Mouse (Mus musculus): ENCODE results near the gene Stxbp3. TPM values are rescaled to one million over a fixed set of nuclear protein-coding genes. Genes with fewer than 3 reads are reported as not detected.

Gene Stxbp3
- polyA plus RNA-seq, 1 experiment, result 21.5 TPM

DNA sequence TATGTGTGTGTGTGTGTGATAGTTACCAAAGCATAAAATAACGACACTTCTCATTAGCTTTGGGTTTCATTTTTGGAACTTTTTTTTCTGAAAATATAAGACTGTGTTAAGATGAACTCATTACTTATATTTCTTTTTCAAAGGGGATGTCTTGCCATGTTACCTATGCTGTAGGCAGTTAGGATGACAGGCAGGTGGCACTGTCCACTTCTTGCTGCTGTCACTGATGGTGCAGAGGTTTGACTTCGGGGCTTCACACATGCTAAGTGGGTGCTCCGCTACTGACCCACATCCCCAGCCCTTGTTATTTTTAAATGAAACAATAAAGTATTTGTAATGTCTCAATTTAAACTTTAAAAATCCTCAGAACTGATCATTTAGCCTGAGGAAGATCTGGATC is 67.5 kb downstream of the Stxbp3 start:
- Histone ChIP-seq H3K4me3 (ENCODE audit: insufficient read depth, low read depth, low read length) (no peak overlapping the region), H3K4me1 (ENCODE audit: control insufficient read depth, insufficient read depth, insufficient read length, low read length) (no peaks in the 10 kb centered on the region), H3K27ac (replicated peaks; ENCODE audit: low read depth, low read length) (no peak overlapping the region)

DNA sequence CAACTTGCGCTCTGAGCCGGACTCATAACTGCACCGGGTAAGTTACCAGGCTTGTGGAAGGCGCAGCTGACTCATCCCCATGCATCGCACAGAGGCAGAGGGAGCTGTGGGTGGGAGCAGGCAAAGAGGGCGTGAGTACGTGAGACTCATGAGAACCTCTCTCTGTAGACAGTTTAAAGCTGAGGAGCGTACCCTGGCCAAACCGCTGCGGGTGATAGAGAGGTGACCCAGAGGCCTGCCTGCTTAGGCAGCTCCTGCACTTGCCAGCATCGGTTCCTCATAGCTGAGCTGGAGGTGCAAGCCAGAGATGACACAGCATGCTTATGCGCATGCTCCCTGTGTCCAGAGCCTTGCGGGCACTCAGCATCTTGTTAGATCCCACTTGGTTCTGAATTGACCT is 68.1 kb downstream of the Stxbp3 start:
- no peak overlapping the region for H3K4me3 ChIP-seq (ENCODE audit: insufficient read depth, low read depth, low read length)
- no peaks in the 10 kb centered on the region for H3K4me1 ChIP-seq (ENCODE audit: control insufficient read depth, insufficient read depth, insufficient read length, low read length)
- no peak overlapping the region for H3K27ac ChIP-seq (replicated peaks; ENCODE audit: low read depth, low read length)

DNA sequence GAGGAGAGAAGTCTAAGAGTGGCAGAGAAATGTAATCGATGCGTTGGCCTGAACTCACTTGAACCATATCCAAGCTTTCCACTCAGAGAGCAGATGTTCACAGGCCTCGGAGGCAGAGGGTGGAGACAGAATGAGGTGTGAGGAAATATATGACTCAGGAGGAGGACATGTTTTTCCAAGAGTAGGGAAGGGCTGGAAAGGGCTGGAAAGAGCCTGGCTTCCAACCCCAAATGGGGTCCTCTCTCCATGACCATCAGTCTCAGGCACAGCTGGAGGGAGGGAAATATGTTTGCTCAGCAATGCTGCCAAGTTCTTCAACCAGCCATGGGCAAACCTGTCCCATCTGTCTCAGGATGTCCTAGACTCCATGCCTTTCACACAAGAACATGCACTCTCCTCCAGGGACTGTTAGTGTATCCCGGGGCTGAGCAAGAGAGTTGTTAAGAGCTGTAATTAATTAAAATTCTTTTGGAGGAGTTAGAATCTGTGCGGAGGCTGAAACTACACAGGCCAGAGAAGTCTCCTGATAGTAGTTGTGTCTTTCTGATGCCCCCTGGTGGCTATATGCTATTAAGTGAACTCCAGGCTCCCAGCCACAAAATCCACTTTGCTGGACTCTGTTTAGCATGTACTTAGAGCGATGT is 69.5 kb downstream of the Stxbp3 start:
- Histone ChIP-seq H3K27ac (replicated peaks; ENCODE audit: low read depth, low read length) (no peak overlapping the region), H3K4me1 (ENCODE audit: control insufficient read depth, insufficient read depth, insufficient read length, low read length) (no peaks in the 10 kb centered on the region), H3K4me3 (ENCODE audit: insufficient read depth, low read depth, low read length) (no peak overlapping the region)

DNA sequence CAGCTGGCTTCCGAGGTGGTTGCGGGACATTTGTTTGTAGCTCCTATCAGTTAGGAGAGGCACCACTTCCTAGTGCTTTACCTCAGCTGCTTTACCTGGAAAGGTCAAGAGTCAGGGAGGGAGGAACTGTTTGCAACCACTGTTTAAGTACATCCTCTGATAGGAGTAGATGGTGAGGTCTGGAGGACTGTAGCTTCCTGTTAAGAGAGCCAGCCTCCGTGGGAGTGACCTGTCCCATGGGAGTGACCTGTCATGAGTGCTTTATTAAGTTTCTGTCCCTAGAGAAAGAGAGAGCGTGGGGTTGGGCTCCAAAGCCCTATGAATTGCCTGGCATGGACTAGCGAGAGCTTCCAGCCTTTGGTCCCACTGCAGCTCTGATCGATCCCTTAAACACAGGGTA is 70.8 kb downstream of the Stxbp3 start:
- no peak overlapping the region for H3K4me3 ChIP-seq (ENCODE audit: insufficient read depth, low read depth, low read length)
- no peak overlapping the region for H3K27ac ChIP-seq (replicated peaks; ENCODE audit: low read depth, low read length)
- no peaks in the 10 kb centered on the region for H3K4me1 ChIP-seq (ENCODE audit: control insufficient read depth, insufficient read depth, insufficient read length, low read length)

DNA sequence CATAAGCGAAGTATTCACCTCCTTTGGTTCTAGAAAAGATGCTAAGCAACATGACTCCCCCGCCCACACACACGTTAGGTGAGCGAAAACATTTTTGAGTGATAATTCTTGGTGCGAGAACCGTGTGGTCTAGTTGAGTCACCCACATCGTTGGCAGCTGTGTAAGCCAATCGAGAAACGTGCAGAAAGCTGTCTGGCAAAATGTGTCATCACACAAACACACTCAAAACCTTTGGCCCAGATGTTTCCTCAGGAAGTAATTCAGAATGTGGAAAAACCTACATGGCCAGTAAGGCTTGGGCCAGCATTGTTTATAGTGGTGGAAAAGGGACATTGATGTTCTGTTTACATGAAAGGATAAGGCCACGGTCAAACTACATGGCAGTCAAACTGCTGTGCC is 72.9 kb downstream of the Stxbp3 start:
- H3K4me1 ChIP-seq (ENCODE audit: control insufficient read depth, insufficient read depth, insufficient read length, low read length), result no peaks in the 10 kb centered on the region
- H3K4me3 ChIP-seq (ENCODE audit: insufficient read depth, low read depth, low read length), result no peak overlapping the region
- no peak overlapping the region for H3K27ac ChIP-seq (replicated peaks; ENCODE audit: low read depth, low read length)

DNA sequence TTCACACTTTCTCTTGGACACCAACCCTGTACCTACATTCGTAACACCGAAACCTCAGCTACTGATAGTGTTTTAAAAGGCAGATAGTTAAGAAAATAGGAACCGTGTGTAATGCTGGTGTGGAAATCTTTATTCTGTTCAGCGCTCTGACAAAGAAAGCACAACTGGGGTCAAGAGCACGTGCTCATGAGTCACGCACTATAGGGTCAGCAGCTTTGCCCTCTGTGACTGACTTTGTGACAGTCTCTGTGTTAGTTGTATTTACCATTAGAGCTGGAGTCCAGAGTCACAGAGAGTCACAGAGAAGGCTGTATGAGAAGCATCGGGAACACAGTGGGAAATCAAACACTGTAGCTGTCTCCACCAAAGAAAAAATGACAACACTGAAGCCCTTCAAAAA is 73.4 kb downstream of the Stxbp3 start:
- Histone ChIP-seq H3K4me1 (ENCODE audit: control insufficient read depth, insufficient read depth, insufficient read length, low read length) (no peaks in the 10 kb centered on the region), H3K4me3 (ENCODE audit: insufficient read depth, low read depth, low read length) (no peak overlapping the region), H3K27ac (replicated peaks; ENCODE audit: low read depth, low read length) (no peak overlapping the region)

DNA sequence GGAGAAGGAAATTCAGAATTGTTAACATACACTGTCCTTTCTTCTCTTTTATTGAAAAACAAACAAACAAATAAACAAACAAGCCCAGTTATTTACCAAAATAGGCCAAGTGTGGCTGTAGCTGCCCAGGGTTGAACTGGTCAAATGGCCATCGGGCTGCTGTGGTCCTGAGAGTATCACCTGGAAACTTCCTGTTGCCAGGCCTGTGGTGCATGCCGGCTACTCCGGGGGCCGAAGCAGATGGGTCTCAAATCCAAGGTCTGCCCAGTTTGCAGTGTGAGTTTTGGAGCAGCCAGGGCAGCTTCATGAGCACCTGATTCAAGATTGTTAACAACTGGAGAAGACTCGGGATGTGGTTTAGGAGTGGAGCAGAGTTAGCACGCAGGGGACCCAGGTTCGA is 74.8 kb downstream of the Stxbp3 start:
- H3K4me1 ChIP-seq (ENCODE audit: control insufficient read depth, insufficient read depth, insufficient read length, low read length), result no peaks in the 10 kb centered on the region
- no peak overlapping the region for H3K27ac ChIP-seq (replicated peaks; ENCODE audit: low read depth, low read length)
- no peak overlapping the region for H3K4me3 ChIP-seq (ENCODE audit: insufficient read depth, low read depth, low read length)

DNA sequence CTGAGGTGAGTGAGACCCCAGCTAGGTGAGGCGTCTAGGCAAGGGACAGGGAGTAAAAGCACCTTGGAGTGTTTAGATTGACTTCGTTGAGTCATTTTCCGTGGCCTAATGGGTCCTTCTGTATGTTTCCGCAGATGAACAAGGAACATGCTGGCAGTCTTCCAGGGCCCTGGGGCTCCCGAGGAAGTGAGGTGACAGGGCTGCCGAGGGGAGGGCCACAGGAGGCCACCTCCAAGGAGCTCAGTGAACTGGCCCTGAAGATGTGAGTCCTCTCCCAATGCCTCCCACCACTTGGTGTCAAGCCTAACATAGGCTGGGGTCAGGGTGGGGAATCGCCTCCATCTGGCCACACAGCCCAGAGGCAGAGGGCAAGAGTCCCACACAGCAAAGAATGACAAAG is 75.3 kb downstream of the Stxbp3 start:
- H3K4me1 ChIP-seq (ENCODE audit: control insufficient read depth, insufficient read depth, insufficient read length, low read length), result no peaks in the 10 kb centered on the region
- no peak overlapping the region for H3K27ac ChIP-seq (replicated peaks; ENCODE audit: low read depth, low read length)

DNA sequence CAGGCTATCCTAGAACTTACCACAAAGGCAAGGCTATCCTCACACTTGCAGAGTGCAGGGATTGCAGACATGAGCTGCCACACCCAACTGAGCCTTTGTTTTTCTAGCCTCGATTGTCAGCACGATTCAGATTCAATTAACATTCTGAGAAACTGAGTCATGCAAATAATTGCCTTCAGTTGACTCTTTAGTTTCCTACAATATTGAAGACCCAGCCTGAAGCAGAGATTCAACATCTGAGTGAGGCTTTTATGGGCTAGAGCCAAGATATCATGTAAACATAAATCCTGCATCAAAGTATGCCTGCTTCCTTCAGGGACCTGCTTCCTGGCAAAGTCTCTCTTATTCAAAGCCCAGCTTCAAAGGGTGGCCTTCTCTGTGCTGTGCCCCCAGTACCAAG is 76.6 kb downstream of the Stxbp3 start:
- Histone ChIP-seq H3K27ac (replicated peaks; ENCODE audit: low read depth, low read length) (no peak overlapping the region), H3K4me3 (ENCODE audit: insufficient read depth, low read depth, low read length) (no peak overlapping the region), H3K4me1 (ENCODE audit: control insufficient read depth, insufficient read depth, insufficient read length, low read length) (no peaks in the 10 kb centered on the region)

More for the DNA sequence above, 75.3 kb downstream of the Stxbp3 start:
- H3K4me3 ChIP-seq (ENCODE audit: insufficient read depth, low read depth, low read length), result no peak overlapping the region

DNA sequence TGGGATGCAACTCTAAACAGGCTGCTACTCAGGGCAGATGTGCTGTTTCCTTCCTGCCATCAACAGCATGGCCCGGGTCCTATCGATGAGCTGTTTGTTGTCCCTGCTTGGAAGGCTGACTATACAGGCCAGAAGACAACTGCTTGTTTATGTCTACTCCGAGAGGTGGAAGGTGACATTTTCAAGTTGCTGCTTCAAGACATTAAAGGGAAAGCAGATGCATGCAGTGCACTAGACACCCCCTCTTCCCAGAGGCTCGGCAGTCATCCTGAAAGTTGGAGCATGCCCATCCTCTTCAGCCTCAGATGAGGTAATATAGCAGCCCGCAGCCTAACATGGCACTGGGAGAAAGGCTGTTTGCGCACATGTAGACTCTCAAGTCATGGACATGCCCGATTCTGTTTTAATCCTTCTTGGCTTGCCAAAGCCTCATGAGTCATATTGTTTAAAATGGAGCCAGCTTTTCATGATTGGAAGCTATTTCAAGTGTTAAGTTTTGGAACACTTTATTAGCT is 77.7 kb downstream of the Stxbp3 start:
- no peak overlapping the region for H3K27ac ChIP-seq (replicated peaks; ENCODE audit: low read depth, low read length)
- no peak overlapping the region for H3K4me3 ChIP-seq (ENCODE audit: insufficient read depth, low read depth, low read length)
- H3K4me1 ChIP-seq (ENCODE audit: control insufficient read depth, insufficient read depth, insufficient read length, low read length), result no peaks in the 10 kb centered on the region

DNA sequence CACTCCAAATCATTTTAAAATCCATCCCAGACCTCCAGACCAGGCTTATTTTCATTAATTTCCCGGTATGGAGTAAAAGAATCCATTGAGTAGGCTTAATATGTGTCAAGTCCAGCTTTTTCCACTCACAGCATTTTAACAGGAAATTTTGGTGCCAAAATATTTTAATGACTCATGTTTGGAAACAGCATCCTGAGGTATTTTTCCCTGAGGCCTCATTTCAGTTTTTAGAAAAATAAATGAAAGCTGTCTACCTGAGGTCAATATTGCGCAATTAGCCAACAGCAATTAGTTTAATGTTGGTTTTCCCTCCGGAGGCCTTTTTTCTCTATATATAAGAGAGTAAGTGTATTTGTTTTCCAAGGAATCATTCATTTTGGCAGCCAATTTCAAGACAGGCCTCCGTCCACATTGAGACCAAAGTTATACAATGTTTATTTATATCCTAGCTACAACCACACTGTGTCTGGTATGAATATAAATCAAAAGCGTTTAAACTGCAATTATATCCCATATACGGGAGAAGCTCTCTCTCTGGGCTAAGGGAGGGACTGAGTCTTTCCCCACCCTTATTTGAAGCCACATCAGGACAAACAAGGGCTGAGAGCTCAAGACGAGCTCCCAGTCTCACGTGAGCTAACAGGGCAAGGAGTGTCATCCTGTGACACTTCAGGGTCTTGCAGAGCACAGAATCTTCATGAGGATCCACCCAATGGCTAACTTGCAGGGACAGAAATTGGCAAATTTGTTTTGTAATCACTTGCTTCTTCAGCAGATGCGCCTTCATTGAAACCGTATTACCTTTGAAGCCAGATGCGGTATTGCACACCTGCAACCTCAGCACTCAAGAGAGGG is 80.5 kb downstream of the Stxbp3 start:
- Histone ChIP-seq H3K4me3 (ENCODE audit: insufficient read depth, low read depth, low read length) (no peak overlapping the region), H3K4me1 (ENCODE audit: control insufficient read depth, insufficient read depth, insufficient read length, low read length) (no peaks in the 10 kb centered on the region), H3K27ac (replicated peaks; ENCODE audit: low read depth, low read length) (no peak overlapping the region)

DNA sequence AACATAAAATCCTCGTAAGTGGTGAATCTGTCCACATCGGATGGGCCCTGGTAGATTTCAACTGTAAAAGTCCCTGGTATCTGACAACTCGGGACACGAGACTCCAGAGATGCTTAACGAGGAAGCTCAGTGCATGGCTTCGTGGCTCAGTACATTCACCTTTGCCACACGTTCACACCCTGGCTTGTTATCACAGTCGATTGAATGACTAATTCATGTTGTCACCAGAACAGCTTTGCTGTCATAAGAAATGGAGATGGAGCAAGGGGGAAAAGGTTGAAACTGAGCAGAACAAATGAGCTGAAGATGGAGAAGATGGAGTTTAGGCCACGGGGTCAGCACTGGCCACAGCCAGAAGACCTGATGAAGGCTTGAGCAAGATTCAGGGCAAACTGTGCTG is 82.8 kb downstream of the Stxbp3 start:
- no peak overlapping the region for H3K4me3 ChIP-seq (ENCODE audit: insufficient read depth, low read depth, low read length)
- H3K4me1 ChIP-seq (ENCODE audit: control insufficient read depth, insufficient read depth, insufficient read length, low read length), result no peaks in the 10 kb centered on the region
- no peak overlapping the region for H3K27ac ChIP-seq (replicated peaks; ENCODE audit: low read depth, low read length)

DNA sequence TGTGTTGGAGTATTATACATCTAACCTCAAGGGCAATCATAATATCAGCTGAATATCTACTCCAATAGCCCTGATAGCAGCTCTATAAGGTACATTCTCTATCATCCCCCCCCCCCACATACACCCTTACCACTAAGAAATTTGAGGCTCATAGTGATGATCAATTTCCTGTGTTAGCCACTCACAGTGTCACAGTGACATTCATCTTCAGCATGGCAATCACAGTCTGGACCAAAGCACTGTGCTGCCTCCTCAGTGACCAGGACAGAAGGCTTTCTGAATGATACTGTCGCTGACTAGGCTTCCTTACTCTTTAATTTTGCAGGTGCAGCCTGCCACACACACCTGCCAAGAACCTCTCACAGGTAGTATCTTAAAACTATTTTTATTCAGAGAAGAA is 84.2 kb downstream of the Stxbp3 start:
- Histone ChIP-seq H3K27ac (replicated peaks; ENCODE audit: low read depth, low read length) (no peak overlapping the region), H3K4me3 (ENCODE audit: insufficient read depth, low read depth, low read length) (no peak overlapping the region), H3K4me1 (ENCODE audit: control insufficient read depth, insufficient read depth, insufficient read length, low read length) (peaks cover 4% of the 10 kb centered on the region; the same call in 1 of the 2 replicates)

DNA sequence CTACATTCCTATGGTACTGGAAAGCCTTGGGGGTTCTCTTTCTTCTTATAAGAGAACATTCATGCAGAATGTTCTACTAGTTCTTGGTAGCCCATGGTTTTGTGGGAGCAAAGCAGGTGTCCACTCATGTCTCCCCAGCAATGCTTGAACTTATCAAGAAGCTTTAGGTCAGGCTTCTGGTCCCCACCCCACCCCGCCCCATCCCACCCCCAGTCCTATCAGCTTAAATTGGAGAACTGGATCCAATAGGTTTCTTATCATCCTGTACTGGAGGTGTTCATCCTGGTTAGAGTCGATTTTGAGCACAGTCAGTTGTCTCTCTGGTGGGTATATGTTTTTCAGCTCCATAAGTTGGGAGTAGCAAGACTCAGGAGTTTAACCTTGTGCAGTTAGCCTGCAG is 84.8 kb downstream of the Stxbp3 start:
- H3K27ac ChIP-seq (replicated peaks; ENCODE audit: low read depth, low read length), result no peak overlapping the region

DNA sequence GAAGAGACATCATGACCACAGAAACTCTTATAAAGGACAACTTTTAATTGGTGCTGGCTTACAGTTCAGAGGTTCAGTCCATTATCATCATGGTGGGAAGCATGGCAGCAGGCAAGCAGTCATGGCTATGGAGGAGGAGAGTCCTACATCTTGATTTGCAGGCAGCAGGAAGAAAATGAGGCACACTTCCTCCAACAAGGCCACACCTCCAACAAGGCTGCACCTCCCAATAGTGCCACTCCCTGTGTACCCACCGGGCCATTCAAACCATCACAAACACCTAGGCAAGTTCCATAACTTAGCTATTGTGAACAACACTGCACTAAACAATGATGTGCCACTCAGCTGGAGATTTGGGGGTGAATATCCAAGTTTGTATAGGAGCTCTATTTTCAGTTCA is 85.8 kb downstream of the Stxbp3 start:
- Histone ChIP-seq H3K27ac (replicated peaks; ENCODE audit: low read depth, low read length) (no peak overlapping the region), H3K4me3 (ENCODE audit: insufficient read depth, low read depth, low read length) (no peak overlapping the region), H3K4me1 (ENCODE audit: control insufficient read depth, insufficient read depth, insufficient read length, low read length) (peaks cover 4% of the 10 kb centered on the region; the same call in 1 of the 2 replicates)

More for the DNA sequence above, 84.8 kb downstream of the Stxbp3 start:
- Histone ChIP-seq H3K4me1 (ENCODE audit: control insufficient read depth, insufficient read depth, insufficient read length, low read length) (peaks cover 4% of the 10 kb centered on the region; the same call in 1 of the 2 replicates), H3K4me3 (ENCODE audit: insufficient read depth, low read depth, low read length) (no peak overlapping the region)

DNA sequence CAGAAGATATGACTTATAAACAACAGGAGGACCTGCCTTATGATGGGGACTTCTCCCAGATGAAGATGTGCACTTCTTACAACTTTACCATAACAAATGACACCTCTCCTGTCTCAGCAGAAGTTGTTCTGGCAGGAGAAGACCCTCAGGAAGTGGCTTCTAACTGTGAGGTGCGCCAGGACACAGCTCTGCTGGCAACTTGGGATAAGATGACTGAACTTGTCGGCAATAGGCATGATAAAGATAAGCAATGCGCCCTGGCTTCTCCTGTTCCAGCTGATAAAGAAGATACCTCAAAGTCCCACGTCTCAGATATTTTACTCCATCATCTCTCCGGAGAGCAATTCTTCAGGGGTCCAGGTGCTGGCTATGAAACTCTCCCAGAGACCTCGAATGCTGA is 88.6 kb downstream of the Stxbp3 start:
- Histone ChIP-seq H3K4me1 (ENCODE audit: control insufficient read depth, insufficient read depth, insufficient read length, low read length) (peaks cover 4% of the 10 kb centered on the region; the same call in 1 of the 2 replicates), H3K27ac (replicated peaks; ENCODE audit: low read depth, low read length) (no peak overlapping the region), H3K4me3 (ENCODE audit: insufficient read depth, low read depth, low read length) (no peak overlapping the region)

All from brown adipose tissue, adult 24 weeks (tissue).